25 mouse cellular contexts compared by ENCODE assay signal in genomic region chr6:118933017-118933594, GRCm38 (mm10).
DNase-seq lines count a peak whose midpoint lies in the region; TF ChIP-seq lines count a peak whose summit lies in the region.
"Had no signal": no experiment of that assay in that cellular context is flagged by ENCODE, and none has a peak within 500 bp of the region (broad histone marks: within the 10 kb centered on the region; RNA-seq: fewer than 3 reads in every experiment).

No protein-coding gene starts in this region.

- TF ChIP-seq CTCF in layer of hippocampus, adult 2 months (conservative IDR thresholded peaks at IDR 0.05) = no peak

- H3K27ac ChIP-seq in layer of hippocampus, adult 2 months = peak overlapping the region; percentile 93
- H3K27ac ChIP-seq: forebrain, embryonic 12.5 days; heart, adult 2 months; hindbrain, embryonic 13.5 days; kidney, postnatal 0 days; limb, embryonic 12.5 days; liver, embryonic 15.5 days; lung, embryonic 15.5 days; midbrain, embryonic 10.5 days; midbrain, embryonic 15.5 days; neural tube, embryonic 15.5 days had no signal

- H3K4me3 ChIP-seq in layer of hippocampus, adult 2 months = no peak overlapping the region
- H3K4me3 ChIP-seq: erythroblast, embryonic 14.5 days; forebrain, embryonic 12.5 days; heart, adult 2 months; heart, embryonic 12.5 days; hindbrain, embryonic 13.5 days; limb, embryonic 12.5 days; liver, embryonic 15.5 days; lung, embryonic 15.5 days; midbrain, embryonic 10.5 days; midbrain, embryonic 15.5 days; neural tube, embryonic 15.5 days had no signal

- DNase-seq in adrenal gland, adult 2 months = peak; percentile 39
- no peak for DNase-seq in adrenal gland, adult 8-10 months
- DNase-seq in layer of hippocampus, adult 2 months (ENCODE audit: low spot score in 2 of 2) = no peak
- DNase-seq in layer of hippocampus, postnatal 25 days (ENCODE audit: extremely low spot score in 1 of 2, low spot score in 1 of 2) = no peak
- peak; percentile 46 to 56 for DNase-seq in right cerebral cortex, postnatal 10 days (ENCODE audit: low spot score in 2 of 2)
- DNase-seq in right cerebral cortex, postnatal 4 days = no peak
- no peak for DNase-seq in spleen, adult 12 weeks (ENCODE audit: low spot score)
- DNase-seq: cerebellum, adult 11 months; cerebellum, adult 9-11 months; heart, adult 2 months; heart, postnatal 4 days; kidney, adult 8-10 months; kidney, postnatal 4 days; retina, postnatal 1 day had no signal

Comparison
In these comparisons a context has a peak if more than half of its experiments do, and no peak if none do; other contexts are left out.
1. DNase-seq: peak in adrenal gland, adult 2 months (single experiment) and right cerebral cortex, postnatal 10 days (2 of 2); none in adrenal gland, adult 8-10 months (single experiment), layer of hippocampus, adult 2 months (0 of 2), layer of hippocampus, postnatal 25 days (0 of 2), right cerebral cortex, postnatal 4 days (single experiment) and spleen, adult 12 weeks (single experiment).